Comparison of ENCODE assay signal across 7 mouse cellular contexts in genomic region chr3:121105408-121105708, GRCm38 (mm10).
A peak's percentile ranks its signal among the peaks of the same experiment; 100 is the strongest.
DNase-seq lines count a peak whose midpoint lies in the region; ATAC-seq and TF ChIP-seq lines count a peak whose summit lies in the region.

No protein-coding gene starts in this region.

- H3K27me3 ChIP-seq in kidney, postnatal 0 days (ENCODE audit: insufficient read depth, low read length) = no peaks in the 10 kb centered on the region
- no peaks in the 10 kb centered on the region for H3K27me3 ChIP-seq in forebrain, embryonic 13.5 days
- no peaks in the 10 kb centered on the region for H3K27me3 ChIP-seq in intestine, postnatal 0 days (replicated peaks; ENCODE audit: control insufficient read depth, insufficient read depth, low read length)
- no peaks in the 10 kb centered on the region for H3K27me3 ChIP-seq in myocyte (ENCODE audit: control insufficient read depth, insufficient read depth, insufficient read length)

- H3K9me3 ChIP-seq in kidney, postnatal 0 days (replicated peaks; ENCODE audit: low read length) = no peaks in the 10 kb centered on the region
- peaks cover 5% of the 10 kb centered on the region; the same call in 1 of the 2 replicates for H3K9me3 ChIP-seq in forebrain, embryonic 13.5 days (replicated peaks)
- H3K9me3 ChIP-seq in intestine, postnatal 0 days (ENCODE audit: control insufficient read depth) = no peaks in the 10 kb centered on the region

- no peak overlapping the region for H3K9ac ChIP-seq in kidney, postnatal 0 days (ENCODE audit: low read depth, low read length)
- no peak overlapping the region for H3K9ac ChIP-seq in forebrain, embryonic 13.5 days
- H3K9ac ChIP-seq in intestine, postnatal 0 days (ENCODE audit: low read depth, low read length) = no peak overlapping the region

- no peaks in the 10 kb centered on the region for H3K36me3 ChIP-seq in kidney, postnatal 0 days (ENCODE audit: insufficient read depth, low read length)
- H3K36me3 ChIP-seq in forebrain, embryonic 13.5 days (ENCODE audit: poor library complexity, severe bottlenecking) = no peaks in the 10 kb centered on the region
- no peaks in the 10 kb centered on the region for H3K36me3 ChIP-seq in intestine, postnatal 0 days (ENCODE audit: control insufficient read depth, insufficient read depth)
- H3K36me3 ChIP-seq in myocyte (ENCODE audit: control insufficient read depth, insufficient read depth) = no peaks in the 10 kb centered on the region

- peak overlapping the region; percentile 54 for H3K4me2 ChIP-seq in kidney, postnatal 0 days (ENCODE audit: low read length)
- H3K4me2 ChIP-seq in forebrain, embryonic 13.5 days = peak overlapping the region; percentile 49
- peak overlapping the region; percentile 62; the same call in 1 of the 2 replicates for H3K4me2 ChIP-seq in intestine, postnatal 0 days (replicated peaks; ENCODE audit: low read depth)
- H3K4me2 ChIP-seq in myocyte (ENCODE audit: low read depth) = peak overlapping the region; percentile 60

- no peak for TF ChIP-seq CTCF in kidney, postnatal 0 days (IDR thresholded peaks at IDR 0.05; ENCODE audit: low read depth)
- no peak for TF ChIP-seq CTCF in intestine, postnatal 0 days (IDR thresholded peaks at IDR 0.05; ENCODE audit: low read depth)

- no peak overlapping the region for H3K27ac ChIP-seq in kidney, postnatal 0 days
- no peak overlapping the region for H3K27ac ChIP-seq in forebrain, embryonic 13.5 days
- no peak overlapping the region for H3K27ac ChIP-seq in intestine, postnatal 0 days (ENCODE audit: low read depth, low read length)

- no peak for ATAC-seq in kidney, postnatal 0 days (replicated peaks; ENCODE audit: low FRiP score, low read depth)
- peak; percentile 5 for ATAC-seq in forebrain, embryonic 13.5 days
- ATAC-seq in intestine, postnatal 0 days = no peak

- DNase-seq in kidney, postnatal 0 days (ENCODE audit: low spot score) = no peak
- no peak for DNase-seq in kidney, adult 11 months
- DNase-seq in spleen, postnatal 10 days (ENCODE audit: low spot score in 2 of 2) = no peak
- DNase-seq in right cerebral cortex, adult 18-20 months = no peak

- 71% methylated on average over 5 of the region's 5 CpGs for WGBS in kidney, postnatal 0 days
- 67% methylated on average over 5 of the region's 5 CpGs for WGBS in forebrain, embryonic 13.5 days
- WGBS in intestine, postnatal 0 days = 73% methylated on average over 5 of the region's 5 CpGs

- no peak overlapping the region; the same call in 1 of the 2 replicates for H3K4me3 ChIP-seq in kidney, postnatal 0 days (replicated peaks; ENCODE audit: low read depth, low read length)
- H3K4me3 ChIP-seq in forebrain, embryonic 13.5 days = no peak overlapping the region
- peak overlapping the region; percentile 35; the same call in 1 of the 2 replicates for H3K4me3 ChIP-seq in intestine, postnatal 0 days (ENCODE audit: low read depth, low read length)
- H3K4me3 ChIP-seq in myocyte = no peak overlapping the region

- no peak for TF ChIP-seq POLR2A in myocyte (IDR thresholded peaks at IDR 0.05; ENCODE audit: insufficient read length, low read depth)

- H3ac ChIP-seq in myocyte (ENCODE audit: control insufficient read depth, insufficient read length) = no peak overlapping the region

- H3K4me1 ChIP-seq in kidney, postnatal 0 days (replicated peaks; ENCODE audit: insufficient read depth, low read length) = no peaks in the 10 kb centered on the region; the same call in 1 of the 2 replicates
- peaks cover 16% of the 10 kb centered on the region for H3K4me1 ChIP-seq in forebrain, embryonic 13.5 days
- H3K4me1 ChIP-seq in intestine, postnatal 0 days (replicated peaks; ENCODE audit: control insufficient read depth, insufficient read depth, low read length) = no peaks in the 10 kb centered on the region

- H3K79me2 ChIP-seq in myocyte (ENCODE audit: control insufficient read depth, insufficient read depth) = no peaks in the 10 kb centered on the region

TF ChIP-seq in myocyte, 11 proteins besides CTCF, POLR2A, EP300 and RAD21:
- TF ChIP-seq TCF12 (IDR thresholded peaks at IDR 0.05; ENCODE audit: insufficient read depth, poor library complexity, severe bottlenecking) = no peak
- no peak for TF ChIP-seq USF1 (IDR thresholded peaks at IDR 0.05; ENCODE audit: low read depth)
- TF ChIP-seq TCF3 (IDR thresholded peaks at IDR 0.05; ENCODE audit: insufficient read length, low read depth) = no peak
- no peak for TF ChIP-seq MYOG (IDR thresholded peaks at IDR 0.05; ENCODE audit: control insufficient read depth in 1 of 3, insufficient read depth in 1 of 3, insufficient read length in 2 of 3, low read depth in 2 of 3)
- TF ChIP-seq CEBPB (IDR thresholded peaks at IDR 0.05; ENCODE audit: insufficient read depth, poor library complexity, severe bottlenecking) = no peak
- TF ChIP-seq MYOD1 (IDR thresholded peaks at IDR 0.05; ENCODE audit: control insufficient read depth in 1 of 3, insufficient read length in 2 of 3, low read depth in 2 of 3) = no peak
- no peak for TF ChIP-seq REST (IDR thresholded peaks at IDR 0.05; ENCODE audit: insufficient read depth, insufficient read length)
- TF ChIP-seq POLR2AphosphoS2 (IDR thresholded peaks at IDR 0.05; ENCODE audit: insufficient read length, low read depth) = no peak
- TF ChIP-seq SRF (IDR thresholded peaks at IDR 0.05; ENCODE audit: control insufficient read depth, insufficient read length, low read depth) = no peak
- TF ChIP-seq E2F4 (IDR thresholded peaks at IDR 0.05; ENCODE audit: insufficient read depth) = no peak
